Comparison of ENCODE assay signal across 8 mouse cellular contexts in the genomic region with DNA sequence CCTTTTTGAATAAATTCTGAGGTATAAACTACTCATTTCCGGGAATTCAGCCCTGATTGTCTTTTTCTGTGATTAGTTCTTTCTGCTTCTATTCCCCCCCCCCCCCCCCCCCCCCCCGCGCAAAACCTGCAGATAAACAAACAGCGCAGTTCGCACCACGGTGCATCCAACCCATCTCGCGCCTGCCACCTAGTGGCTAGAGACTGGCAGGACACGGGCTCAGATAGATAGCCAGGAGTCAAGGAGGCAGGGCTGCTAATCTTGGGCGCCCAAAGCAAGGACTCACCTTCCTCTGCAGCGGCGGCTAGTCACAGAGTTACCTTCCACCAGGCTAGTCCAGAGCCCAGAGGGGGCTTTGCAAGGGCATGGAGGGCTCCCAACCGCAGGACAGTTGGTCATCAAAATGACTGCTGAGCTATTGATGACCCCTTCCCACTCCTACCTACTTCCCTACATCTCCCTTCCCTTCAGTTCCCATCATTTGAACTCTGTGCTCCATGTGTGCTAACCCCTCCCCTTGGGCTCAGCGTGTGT. TPM values are rescaled to one million over a fixed set of nuclear protein-coding genes. Genes with fewer than 3 reads are reported as not detected.
A peak's percentile ranks its signal among the peaks of the same experiment; 100 is the strongest.
DNase-seq lines count a peak whose midpoint lies in the region; ATAC-seq and TF ChIP-seq lines count a peak whose summit lies in the region.

No protein-coding gene starts in this region.

- WGBS in kidney, embryonic 14.5 days: 7% methylated on average over 12 of the region's 14 CpGs
- 5% methylated on average over 10 of the region's 14 CpGs for WGBS in limb, embryonic 14.5 days

- ATAC-seq in common myeloid progenitor, adult 5-6 weeks (replicated peaks; ENCODE audit: low read depth, poor library complexity, severe bottlenecking): peak; percentile 99
- ATAC-seq in kidney, embryonic 14.5 days (ENCODE audit: low FRiP score, low TSS enrichment): peak; percentile 32; the same call in 1 of the 2 replicates
- ATAC-seq in limb, embryonic 14.5 days (ENCODE audit: low FRiP score, low read depth): peak; percentile 60; the same call in 1 of the 2 replicates
- peak; percentile 95 for ATAC-seq in neutrophil, adult 5-6 weeks (ENCODE audit: extremely low read depth, insufficient number of reproducible peaks, low FRiP score, poor library complexity, severe bottlenecking)

- no peaks in the 10 kb centered on the region for H3K9me3 ChIP-seq in kidney, embryonic 14.5 days (ENCODE audit: control insufficient read depth, low read length)
- no peaks in the 10 kb centered on the region for H3K9me3 ChIP-seq in limb, embryonic 14.5 days (ENCODE audit: control insufficient read depth, low read length)

- TF ChIP-seq POLR2A in limb, embryonic 14.5 days (IDR thresholded peaks at IDR 0.05; ENCODE audit: borderline replicate concordance, extremely low read depth, insufficient read depth, insufficient read length): no peak

- no peaks in the 10 kb centered on the region for H3K36me3 ChIP-seq in kidney, embryonic 14.5 days (ENCODE audit: control insufficient read depth, insufficient read depth, low read length)
- no peaks in the 10 kb centered on the region for H3K36me3 ChIP-seq in limb, embryonic 14.5 days (ENCODE audit: control insufficient read depth, insufficient read depth, low read length)

- H3K27ac ChIP-seq in kidney, embryonic 14.5 days (ENCODE audit: low read depth, low read length): no peak overlapping the region
- H3K27ac ChIP-seq in limb, embryonic 14.5 days (replicated peaks; ENCODE audit: low read depth, low read length): no peak overlapping the region

- peaks cover 3% of the 10 kb centered on the region; the same call in 1 of the 2 replicates for H3K27me3 ChIP-seq in kidney, embryonic 14.5 days (ENCODE audit: control insufficient read depth, insufficient read depth, low read length)
- 0 out of 2 replicates have a peak, but pooled peaks cover under 1% of the 10 kb centered on the region for H3K27me3 ChIP-seq in limb, embryonic 14.5 days (ENCODE audit: control insufficient read depth, insufficient read depth, low read length)

- H3K4me2 ChIP-seq in kidney, embryonic 14.5 days (replicated peaks; ENCODE audit: low read depth, low read length): no peak overlapping the region
- H3K4me2 ChIP-seq in limb, embryonic 14.5 days (replicated peaks; ENCODE audit: low read depth, low read length, severe bottlenecking): no peak overlapping the region

- peak; percentile 87 to 88 for DNase-seq in B cell, adult 2 months
- peak; percentile 90 for DNase-seq in adipocyte (ENCODE audit: low spot score)
- DNase-seq in gastrocnemius, postnatal 4 days (ENCODE audit: low spot score in 2 of 2): peak; percentile 70 to 76
- DNase-seq in limb, embryonic 14.5 days (ENCODE audit: low spot score): peak; percentile 70
- DNase-seq in testis, postnatal 14 days (ENCODE audit: low spot score): peak; percentile 76

- no peak overlapping the region for H3K9ac ChIP-seq in kidney, embryonic 14.5 days (ENCODE audit: low read depth, low read length)
- H3K9ac ChIP-seq in limb, embryonic 14.5 days (ENCODE audit: low read depth, low read length, severe bottlenecking): no peak overlapping the region

- no peak overlapping the region for H3K4me3 ChIP-seq in kidney, embryonic 14.5 days (ENCODE audit: low read length)
- no peak overlapping the region for H3K4me3 ChIP-seq in limb, embryonic 14.5 days (replicated peaks; ENCODE audit: low read length)

- H3K4me1 ChIP-seq in kidney, embryonic 14.5 days (ENCODE audit: control insufficient read depth, insufficient read depth, low read length): no peaks in the 10 kb centered on the region
- no peaks in the 10 kb centered on the region for H3K4me1 ChIP-seq in limb, embryonic 14.5 days (ENCODE audit: control insufficient read depth, insufficient read depth, low read length)

RNA-seq across cellular contexts. Expression of a gene that starts 20.8 kb away (rescaled TPM):
- total RNA-seq in common myeloid progenitor, adult 5-6 weeks (2017): 12.5 and 24.4 TPM in 2 replicates
- total RNA-seq in gastrocnemius, postnatal 4 days (2021): 10 to 100 TPM; 13.6 to 13.7 TPM
- 6.2 and 6.8 TPM in 2 replicates for polyA plus RNA-seq in kidney, embryonic 14.5 days (2014; fragmentation: Nextera tagmentation; extraction: Ambion mirVana)
- polyA plus RNA-seq in limb, embryonic 14.5 days (2012; rRNA removed): 16.4 and 17.3 TPM in 2 replicates
- polyA plus RNA-seq in limb, embryonic 14.5 days (2014; fragmentation: Nextera tagmentation; extraction: Ambion mirVana): 6.2 and 6.8 TPM in 2 replicates
- 11.4 and 11.9 TPM in 2 replicates for total RNA-seq in neutrophil, adult 5-6 weeks (2017)

RNA-seq across cellular contexts. Expression of a gene that starts 38.2 kb away (rescaled TPM):
- not detected in 2 replicates for total RNA-seq in common myeloid progenitor, adult 5-6 weeks (2017)
- not detected for total RNA-seq in gastrocnemius, postnatal 4 days (2021)
- polyA plus RNA-seq in kidney, embryonic 14.5 days (2014; fragmentation: Nextera tagmentation; extraction: Ambion mirVana): 130 and 131 TPM in 2 replicates
- polyA plus RNA-seq in limb, embryonic 14.5 days (2012; rRNA removed): 0.20 TPM in 2 replicates
- polyA plus RNA-seq in limb, embryonic 14.5 days (2014; fragmentation: Nextera tagmentation; extraction: Ambion mirVana): 0.07 and 0.12 TPM in 2 replicates
- total RNA-seq in neutrophil, adult 5-6 weeks (2017): not detected in 2 replicates

RNA-seq across cellular contexts. Expression of a gene that starts 44.8 kb away (rescaled TPM):
- total RNA-seq in common myeloid progenitor, adult 5-6 weeks (2017): 49.9 and 55.0 TPM in 2 replicates
- total RNA-seq in gastrocnemius, postnatal 4 days (2021): 10 to 100 TPM; 12.3 to 12.6 TPM
- 31.6 and 40.6 TPM in 2 replicates for polyA plus RNA-seq in kidney, embryonic 14.5 days (2014; fragmentation: Nextera tagmentation; extraction: Ambion mirVana)
- polyA plus RNA-seq in limb, embryonic 14.5 days (2012; rRNA removed): 23.2 and 25.2 TPM in 2 replicates
- 27.9 and 29.9 TPM in 2 replicates for polyA plus RNA-seq in limb, embryonic 14.5 days (2014; fragmentation: Nextera tagmentation; extraction: Ambion mirVana)
- 15.0 and 16.7 TPM in 2 replicates for total RNA-seq in neutrophil, adult 5-6 weeks (2017)

Comparison
In these comparisons a context has a peak if more than half of its experiments do, and no peak if none do; other contexts are left out.
1. ATAC-seq: peak in every context shown above with its lines; median percentile 99 in common myeloid progenitor, adult 5-6 weeks; 95 in neutrophil, adult 5-6 weeks; 60 in limb, embryonic 14.5 days; 32 in kidney, embryonic 14.5 days.